Mouse (Mus musculus) C2C12 (cell line): ENCODE data around the gene Tnip3.

ENCODE experiments used
- CEBPB ChIP-seq: IDR thresholded peaks from one replicate; pipeline ENCODE4 v1.6.1; 2011; ENCODE audit warnings: low read depth, mild to moderate bottlenecking, control low read depth, moderate library complexity
- CTCF ChIP-seq: IDR thresholded peaks from one replicate; pipeline ENCODE4 v1.5.1; 2011; ENCODE audit not compliant: control insufficient read depth, insufficient read depth, insufficient read length
- FOSL1 ChIP-seq: IDR thresholded peaks from one replicate; pipeline ENCODE4 v1.8.0; 2011; ENCODE audit warnings: mild to moderate bottlenecking, low read length; ENCODE audit not compliant: poor library complexity, insufficient read depth, severe bottlenecking
- MAX ChIP-seq: IDR thresholded peaks from one replicate; pipeline ENCODE4 v1.6.1; 2011; ENCODE audit warnings: mild to moderate bottlenecking, control low read depth
- MYOD1 ChIP-seq: IDR thresholded peaks from one replicate; pipeline ENCODE4 v1.6.1; 2011; ENCODE audit warnings: low read depth; ENCODE audit not compliant: control insufficient read depth, insufficient read length
- MYOG ChIP-seq: IDR thresholded peaks from one replicate; pipeline ENCODE4 v1.6.1; 2011; ENCODE audit not compliant: control insufficient read depth, insufficient read length; ENCODE audit errors: extremely low read depth
- USF1 ChIP-seq: IDR thresholded peaks from one replicate; pipeline ENCODE4 v1.6.1; 2011; ENCODE audit warnings: low read depth, mild to moderate bottlenecking, control low read depth, moderate library complexity

GRCm38 (mm10) chr6:65597056-65597818 lies 72.1 kb downstream of the Tnip3 start:
- TF ChIP-seq CTCF (no peak), MAX (no peak), FOSL1 (no peak), USF1 (no peak), CEBPB (no peak), MYOG (no peak), MYOD1 (no peak)
